Mouse (Mus musculus) right cerebral cortex, adult 2 months (tissue): Measurements from ENCODE around the gene Coro1b.
A peak's percentile ranks its signal among the peaks of the same experiment; 100 is the strongest.

Experiments
- DNase-seq, 2 experiments: peaks; one replicate each; pipeline ENCODE4 v3.0.0; 2021 to 2022; ENCODE audit warnings: low spot score in 2 of 2

Gene Coro1b

DNA sequence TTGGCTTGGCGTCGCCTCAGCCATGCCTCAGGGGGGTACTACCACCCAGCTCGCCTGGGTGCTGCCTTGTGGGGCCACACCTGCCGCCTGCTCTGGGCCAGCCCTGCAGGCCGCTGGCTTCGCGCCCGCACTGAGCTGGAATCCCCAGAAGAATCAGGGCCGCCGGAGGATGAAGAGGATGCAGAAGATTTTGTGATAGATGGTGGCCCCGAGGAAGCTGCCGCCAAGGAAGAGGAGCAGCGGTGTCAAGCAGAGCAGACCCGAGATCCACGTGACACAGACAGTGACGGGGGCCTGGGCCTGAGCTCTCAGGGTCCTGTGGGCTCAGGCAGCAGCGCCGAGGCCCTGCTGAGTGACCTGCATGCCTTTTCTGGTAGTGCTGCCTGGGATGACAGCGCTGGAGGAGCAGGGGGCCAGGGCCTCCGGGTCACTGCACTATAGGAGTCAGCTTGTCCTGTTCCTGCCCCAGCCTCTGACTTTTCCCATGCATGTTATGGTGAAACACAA, 7.7 kb downstream of the Coro1b start:
- no peak for DNase-seq

- no peak for DNase-seq
These were observed 8.4 kb downstream of the Coro1b start for GRCm38 (mm10) chr19:4156771-4157170.

DNA sequence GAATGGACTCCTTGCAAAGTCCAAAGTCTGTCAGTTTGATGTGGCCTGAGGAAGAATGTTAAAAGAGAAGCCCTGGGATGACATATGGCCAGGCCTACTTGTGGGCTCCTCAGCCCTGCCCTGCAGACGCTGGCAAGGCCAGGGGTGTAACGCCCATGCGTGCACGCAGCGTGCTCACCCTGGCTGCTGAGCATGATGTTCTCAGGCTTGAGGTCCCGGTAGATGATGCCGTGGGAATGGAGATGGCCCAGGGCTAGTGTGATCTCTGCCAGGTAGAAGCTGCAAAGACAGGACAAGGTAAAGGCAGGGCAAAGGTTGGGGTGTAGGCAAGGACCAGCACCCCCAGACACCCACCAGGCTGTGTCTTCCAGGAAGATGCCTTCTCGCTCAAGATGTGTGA, 10.6 kb downstream of the Coro1b start:
- no peak for DNase-seq

DNA sequence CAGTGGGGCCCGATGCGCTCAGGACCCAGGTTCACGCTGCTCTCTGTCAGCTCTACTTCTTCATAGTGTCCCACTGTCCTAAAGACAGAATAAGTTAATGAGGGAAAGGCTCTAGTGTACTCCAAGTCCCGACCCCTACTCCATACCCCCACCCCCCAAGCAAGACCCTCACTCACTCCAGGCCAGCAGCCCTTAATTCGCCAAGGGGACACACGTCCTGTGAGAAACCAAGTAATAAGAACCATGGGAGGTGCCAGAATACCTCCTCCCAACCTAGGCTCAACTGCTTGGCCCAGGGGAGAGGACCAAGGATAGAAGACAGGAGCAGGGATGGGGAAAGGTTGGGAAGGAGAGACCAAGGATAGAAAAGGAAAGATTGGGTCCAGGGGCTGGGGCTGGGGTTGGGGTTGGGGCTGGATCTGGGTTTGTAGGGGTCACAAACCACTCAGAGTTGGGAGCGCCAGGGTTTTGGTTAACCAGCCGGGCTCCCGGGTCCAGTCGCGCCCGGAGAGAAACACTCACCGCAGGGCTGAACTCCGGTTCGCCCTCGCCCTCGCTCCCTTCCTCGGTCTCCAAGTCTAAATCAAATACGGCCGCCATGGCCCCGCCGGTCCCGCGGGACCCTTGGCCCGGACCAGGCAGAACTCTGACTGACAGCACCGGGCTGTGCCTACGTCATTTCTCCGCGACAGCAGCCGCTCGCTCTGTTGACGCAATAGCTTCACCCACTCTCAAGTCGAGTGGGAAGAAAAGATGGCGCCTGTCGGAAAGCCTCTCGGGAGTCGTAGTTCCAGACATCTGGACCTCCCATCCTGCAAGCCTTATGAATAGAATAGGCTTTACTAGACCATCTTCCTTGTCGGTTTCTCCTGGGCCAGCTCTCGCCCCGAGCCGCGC, 14.5 kb downstream of the Coro1b start, which contains the start of gene Rps6kb2:
Gene Rps6kb2 (minus strand): TSS at position 709 of the 897 bp plus-strand sequence.
- peak; percentile 99 for DNase-seq

GRCm38 (mm10) chr19:4163543-4163887, 15.1 kb downstream of the Coro1b start:
- no peak for DNase-seq

DNA sequence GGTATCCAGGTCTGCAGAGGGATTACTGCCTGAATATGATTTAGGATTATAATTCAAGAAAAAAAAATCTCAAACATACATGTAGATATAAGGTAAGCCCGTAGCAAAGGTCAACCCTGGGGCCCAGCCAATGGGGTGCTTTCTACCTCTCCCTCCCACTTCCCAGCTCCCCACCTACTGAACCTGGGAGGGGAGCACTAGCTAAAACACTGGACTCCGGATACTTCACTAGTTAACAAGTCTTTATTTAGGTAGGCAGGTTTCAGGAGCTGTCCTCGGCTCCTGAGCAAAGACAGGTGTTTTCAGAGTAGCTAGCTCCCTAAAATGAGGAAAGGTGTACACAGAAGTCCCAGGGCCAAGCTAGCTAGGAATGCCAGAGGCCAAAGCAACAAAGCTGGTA, 15.7 kb downstream of the Coro1b start:
- DNase-seq, result no peak

DNA sequence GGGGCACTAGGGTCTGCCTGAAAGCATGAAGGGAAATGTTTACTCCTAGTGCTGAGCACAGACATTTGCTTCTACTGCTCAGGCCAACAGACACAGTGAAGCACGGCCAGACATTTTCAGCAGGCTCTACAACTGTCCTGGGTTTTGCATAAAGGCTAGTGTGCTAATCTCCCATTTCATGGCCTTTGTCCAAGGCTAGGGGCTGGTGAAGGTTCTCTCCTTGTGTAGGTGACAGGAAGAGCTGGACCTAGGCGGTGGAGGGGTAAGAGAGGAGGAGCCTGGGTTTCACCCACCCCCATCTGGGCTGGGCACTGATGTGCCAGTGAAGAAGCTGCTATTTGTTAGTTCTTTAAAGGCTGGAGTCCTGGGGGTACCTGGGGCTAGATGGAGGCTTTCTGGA, 16.3 kb downstream of the Coro1b start:
- DNase-seq, result no peak

GRCm38 (mm10) chr19:4166678-4167476, 18.5 kb downstream of the Coro1b start:
- no peak for DNase-seq

DNA sequence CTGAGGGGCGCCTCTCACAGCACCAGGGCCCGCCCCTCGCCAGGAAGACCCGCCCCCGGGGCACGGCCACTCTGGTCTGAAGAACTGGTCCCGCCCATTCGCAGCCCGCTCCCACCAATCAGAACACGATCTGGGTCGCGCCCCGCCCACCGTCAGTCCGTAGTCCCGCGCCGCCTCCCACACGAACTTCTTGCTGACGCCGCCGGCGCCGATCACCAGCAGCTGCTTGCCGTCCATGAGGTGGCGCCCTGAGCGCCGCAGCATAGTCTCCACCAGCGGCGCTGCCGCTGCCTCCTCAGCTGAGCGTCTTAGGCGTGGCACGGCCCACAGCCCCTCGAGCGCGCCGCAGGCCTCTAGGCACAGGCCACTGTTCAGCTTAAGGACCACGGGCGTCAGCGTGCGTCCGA, 21.0 kb downstream of the Coro1b start:
- DNase-seq, result peak; percentile 99 to 100

DNA sequence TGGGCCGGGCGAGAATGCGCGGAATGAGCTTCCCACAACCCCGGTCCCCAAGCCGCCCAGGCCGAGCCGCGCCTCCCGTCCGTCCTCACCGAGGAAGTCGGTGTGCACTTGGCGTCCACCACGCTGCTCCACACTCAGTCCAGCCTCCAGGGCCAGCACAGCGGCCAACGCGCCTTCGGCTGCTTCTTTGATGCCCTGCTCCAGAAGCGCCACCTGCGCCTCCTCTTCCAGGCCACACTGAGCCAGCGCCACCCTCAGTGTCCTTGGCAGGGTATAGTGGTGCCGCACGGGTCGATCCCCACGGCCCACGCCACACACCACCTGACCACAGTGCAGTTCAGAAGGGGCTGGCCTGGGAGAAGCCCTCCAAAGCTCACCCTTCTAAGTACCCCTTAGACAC, 21.4 kb downstream of the Coro1b start:
- DNase-seq, result peak in 1 of 2 experiments; percentile 58

GRCm38 (mm10) chr19:4170723-4171392, 22.4 kb downstream of the Coro1b start:
- DNase-seq, result no peak

DNA sequence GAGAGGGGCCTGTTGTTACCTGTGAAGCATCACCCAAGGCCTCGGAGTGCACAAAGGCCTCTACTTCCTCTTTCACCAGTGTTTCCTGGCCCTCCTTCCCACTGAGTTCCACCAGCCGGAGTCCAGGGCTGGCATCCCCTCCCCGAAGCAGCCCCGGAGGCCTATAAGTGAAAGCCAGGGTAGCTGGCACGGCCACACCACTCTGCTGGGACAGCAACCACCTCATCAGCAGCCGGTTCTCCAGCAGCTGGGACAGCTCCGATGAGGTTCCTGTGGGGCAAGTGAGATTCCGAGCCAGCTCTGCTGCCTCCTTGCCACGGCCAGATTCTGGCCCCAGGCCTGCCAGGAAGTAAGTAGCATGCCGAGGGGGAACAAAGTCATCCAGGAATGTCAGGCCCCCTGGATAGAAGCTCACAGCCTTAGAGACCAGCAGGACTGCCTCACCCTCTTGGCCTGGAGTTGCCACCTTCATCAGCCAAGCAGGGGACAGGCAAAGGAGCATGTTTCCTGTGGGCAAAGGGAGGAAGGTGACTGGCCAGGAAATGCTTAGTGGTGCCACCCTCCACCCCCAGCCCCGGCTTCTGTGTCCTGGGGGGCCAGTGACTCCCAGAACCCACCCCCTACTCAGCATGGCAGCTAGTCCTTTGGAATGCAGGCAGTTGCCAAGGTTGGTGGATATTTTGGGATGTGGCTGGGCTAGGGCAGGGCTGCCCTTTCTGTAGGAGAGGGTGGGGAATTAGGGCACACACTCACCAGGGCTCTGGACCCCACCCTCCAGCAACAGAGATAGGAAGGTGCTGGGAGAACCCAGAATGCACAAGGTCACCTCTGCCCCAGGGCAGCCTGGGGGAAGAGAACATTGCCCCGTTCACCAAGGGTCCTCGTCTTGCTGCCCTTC, 23.2 kb downstream of the Coro1b start:
- DNase-seq, result no peak

DNA sequence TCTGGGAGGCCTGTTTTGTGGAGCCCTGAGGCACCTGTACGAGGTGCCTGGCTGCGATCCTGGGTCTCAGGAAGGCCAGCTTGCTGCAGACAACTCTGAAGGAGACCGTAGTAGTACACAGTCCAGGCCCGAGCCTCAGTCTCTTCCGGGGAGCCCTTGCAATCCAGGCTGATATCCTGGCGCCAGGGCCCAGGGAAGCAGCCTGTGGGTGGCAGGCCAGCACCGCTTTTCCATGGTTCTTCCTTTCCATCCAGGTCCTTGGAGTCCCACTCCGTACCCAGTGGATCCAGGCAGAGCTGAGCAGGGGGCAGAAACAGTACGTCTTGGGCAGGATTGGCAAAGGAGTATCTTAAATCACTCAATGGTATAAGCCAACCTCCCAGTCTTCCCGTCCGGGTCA, 24.5 kb downstream of the Coro1b start:
- DNase-seq, result no peak

DNA sequence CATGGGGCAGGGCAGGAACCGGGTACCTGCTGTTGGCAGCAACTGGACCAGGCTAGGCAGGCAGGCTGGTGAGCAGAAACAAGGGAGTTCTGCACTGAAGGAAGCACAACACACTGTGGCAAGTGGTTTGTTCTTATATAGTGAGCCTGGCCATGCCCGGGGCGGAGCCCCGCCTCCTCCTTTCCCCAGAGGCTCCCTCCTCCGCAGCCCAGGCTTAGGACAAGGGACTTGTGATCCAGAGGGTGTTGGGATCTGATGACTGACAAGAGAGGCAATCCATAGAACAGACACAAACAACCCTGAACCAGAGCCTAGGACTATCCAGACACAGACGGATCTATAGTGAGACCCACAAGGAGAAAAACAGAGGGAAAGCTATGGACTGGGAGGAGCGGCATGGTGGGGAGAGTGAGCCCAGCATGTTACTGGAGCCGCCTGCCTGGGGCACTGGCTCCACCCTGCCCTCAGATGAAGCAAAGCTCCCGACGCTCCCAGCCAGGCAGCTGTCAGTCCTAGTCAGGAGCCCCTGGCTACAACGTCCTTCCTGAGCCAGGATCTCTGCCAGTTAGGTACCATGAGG, 27.0 kb downstream of the Coro1b start, which contains the start of gene Carns1:
Gene Carns1 (minus strand): TSS at position 112 of the 580 bp plus-strand sequence.
- no peak for DNase-seq

GRCm38 (mm10) chr19:4180411-4180810, 32.0 kb downstream of the Coro1b start:
- no peak for DNase-seq

- peak; percentile 79 to 89 for DNase-seq
These were observed 33.5 kb downstream of the Coro1b start for GRCm38 (mm10) chr19:4181892-4182291.

DNA sequence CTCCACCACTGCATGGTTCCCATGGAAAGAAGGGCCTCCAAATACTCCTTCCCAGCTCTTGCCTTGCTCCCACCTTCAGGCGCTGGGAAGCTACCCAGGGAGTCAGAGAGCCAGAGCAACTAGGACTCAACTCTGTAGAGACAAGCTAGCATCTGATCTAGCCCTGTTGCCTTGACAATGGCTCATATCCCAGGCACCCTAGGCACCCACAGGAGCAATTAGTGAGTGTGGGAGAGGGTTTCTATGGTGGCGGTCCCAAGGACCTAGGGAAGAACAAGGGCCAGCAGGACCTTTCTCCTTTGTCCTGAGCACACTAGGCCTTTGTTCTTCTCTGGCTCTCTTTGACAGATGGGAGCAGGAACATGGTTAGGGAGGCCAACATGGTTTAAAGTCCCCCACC, 35.3 kb downstream of the Coro1b start:
- no peak for DNase-seq

DNA sequence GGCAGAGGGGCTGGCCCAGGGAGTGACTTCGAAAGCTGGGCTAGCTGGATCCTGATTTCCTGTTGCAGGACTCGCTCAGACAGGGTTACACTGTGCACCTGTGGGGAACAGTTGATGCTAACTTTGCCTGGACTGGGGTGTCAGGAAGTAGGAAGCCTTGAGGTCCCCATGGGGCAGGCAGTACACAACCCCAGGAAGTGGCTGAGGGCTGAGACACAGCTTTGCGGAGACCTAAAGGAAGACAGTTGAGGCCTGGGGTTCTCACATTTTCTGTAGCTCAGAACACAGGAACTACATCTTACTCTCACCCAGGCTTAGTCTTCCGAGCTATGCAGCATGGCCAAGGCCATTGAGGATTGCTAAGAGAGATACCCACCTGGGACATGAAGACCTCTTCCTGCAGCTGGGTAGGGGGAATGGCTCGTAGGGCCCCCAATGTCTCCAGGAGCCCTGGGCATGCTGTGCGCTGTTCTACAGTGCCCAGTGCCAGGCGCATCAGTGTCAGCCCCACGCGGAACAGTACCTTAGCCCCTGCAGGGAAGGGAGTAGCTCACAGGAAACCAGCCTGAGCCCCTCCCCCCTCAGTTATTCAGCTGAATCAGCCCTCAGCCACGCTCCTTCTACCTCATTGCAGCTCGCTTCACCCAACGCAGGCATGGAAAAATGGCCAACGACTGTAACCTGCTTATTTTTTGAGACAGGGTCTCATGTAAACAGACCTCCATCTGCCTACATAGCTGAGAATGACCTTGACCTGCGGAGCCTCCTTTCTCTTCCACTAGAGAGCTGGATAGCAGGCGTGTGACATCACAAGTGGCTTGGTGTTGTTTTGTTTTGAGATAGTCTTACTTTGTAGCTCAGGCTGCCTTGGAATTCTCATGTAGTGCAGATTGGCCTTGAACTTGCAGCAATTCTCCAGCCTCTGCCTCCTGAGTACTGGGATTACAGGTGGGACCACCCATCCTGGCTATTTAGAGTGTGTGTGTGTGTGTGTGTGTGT, 36.9 kb downstream of the Coro1b start:
- DNase-seq, result no peak

DNA sequence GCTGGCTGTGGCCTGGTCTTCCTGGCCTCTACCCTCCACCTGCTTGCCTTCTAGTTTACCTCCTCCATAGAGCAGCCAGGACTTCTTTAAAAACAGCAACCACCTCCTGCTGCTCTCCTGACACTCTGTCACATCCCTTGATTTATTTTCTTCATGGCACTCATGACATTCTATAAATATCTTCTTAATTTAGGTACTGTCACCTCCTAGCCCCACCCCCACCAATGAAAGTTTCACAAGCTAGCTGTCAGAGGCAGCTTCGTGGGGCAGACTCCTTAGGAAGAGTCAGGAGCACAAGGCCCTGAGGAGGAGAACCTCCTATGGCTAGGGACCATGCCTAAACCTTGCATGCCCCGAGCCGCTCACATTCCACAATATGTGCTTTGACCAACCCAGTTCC, 38.9 kb downstream of the Coro1b start:
- DNase-seq, result no peak
